Mouse (Mus musculus) C2C12 (cell line): ENCODE measurements at regions not wholly inside any gene's neighbourhood (a gene's known extent, or its start where the extent isn't known, plus 50 kb on each side); places are given as distances from the start of the nearest gene placed in this dataset.

Experiments
- CEBPB ChIP-seq: IDR thresholded peaks from one replicate; pipeline ENCODE4 v1.6.1; 2011; ENCODE audit warnings: low read depth, mild to moderate bottlenecking, control low read depth, moderate library complexity
- CTCF ChIP-seq: IDR thresholded peaks from one replicate; pipeline ENCODE4 v1.5.1; 2011; ENCODE audit not compliant: control insufficient read depth, insufficient read depth, insufficient read length
- FOSL1 ChIP-seq: IDR thresholded peaks from one replicate; pipeline ENCODE4 v1.8.0; 2011; ENCODE audit warnings: mild to moderate bottlenecking, low read length; ENCODE audit not compliant: poor library complexity, insufficient read depth, severe bottlenecking
- MAX ChIP-seq: IDR thresholded peaks from one replicate; pipeline ENCODE4 v1.6.1; 2011; ENCODE audit warnings: mild to moderate bottlenecking, control low read depth
- MYOD1 ChIP-seq: IDR thresholded peaks from one replicate; pipeline ENCODE4 v1.6.1; 2011; ENCODE audit warnings: low read depth; ENCODE audit not compliant: control insufficient read depth, insufficient read length
- MYOG ChIP-seq: IDR thresholded peaks from one replicate; pipeline ENCODE4 v1.6.1; 2011; ENCODE audit not compliant: control insufficient read depth, insufficient read length; ENCODE audit errors: extremely low read depth
- USF1 ChIP-seq: IDR thresholded peaks from one replicate; pipeline ENCODE4 v1.6.1; 2011; ENCODE audit warnings: low read depth, mild to moderate bottlenecking, control low read depth, moderate library complexity

DNA sequence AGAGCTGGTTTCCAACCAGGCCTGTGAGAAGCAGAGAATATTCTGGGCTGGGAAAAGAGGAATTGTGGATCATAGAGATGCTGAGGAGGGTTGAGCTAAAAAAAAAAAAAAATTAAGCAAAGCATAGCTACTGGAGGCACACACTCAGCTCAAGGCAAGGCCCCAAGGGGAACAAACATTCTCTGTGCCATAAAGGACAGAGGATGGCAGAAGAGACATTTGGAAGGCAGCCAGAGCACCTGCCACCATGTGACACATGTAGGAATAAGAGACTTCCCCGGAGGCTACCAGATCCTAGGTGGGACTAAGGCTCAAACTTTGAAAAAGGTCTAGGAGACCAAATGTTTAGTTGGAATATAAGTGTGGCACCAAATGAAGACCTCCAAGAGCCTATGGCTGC lies 96.4 kb upstream of the Gm26657 start:
- no peak for TF ChIP-seq CTCF
- TF ChIP-seq MYOD1 = no peak
- TF ChIP-seq USF1 = no peak
- no peak for TF ChIP-seq MAX
- TF ChIP-seq CEBPB = no peak
- TF ChIP-seq MYOG = no peak
- TF ChIP-seq FOSL1 = no peak
